In the genomic region with DNA sequence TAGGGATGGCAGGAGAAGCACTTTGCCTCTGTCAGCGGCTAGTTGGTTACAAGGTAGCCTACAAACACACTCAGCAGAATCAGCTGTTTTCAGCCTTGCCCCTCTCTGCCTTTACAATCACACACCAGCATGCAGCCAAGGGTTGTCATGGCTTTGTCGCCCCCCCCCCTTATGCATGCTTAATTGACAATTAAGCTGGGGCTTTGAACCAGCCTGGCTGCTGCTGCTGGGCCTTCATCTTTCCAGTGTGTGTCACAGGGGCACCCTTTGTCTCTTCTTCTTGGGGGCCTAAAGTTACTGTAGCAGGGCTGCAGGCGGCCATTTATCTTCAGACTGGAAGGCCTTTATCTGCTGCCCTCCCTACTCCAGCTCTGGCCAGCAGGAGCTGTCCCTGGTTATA, we compare ENCODE assay signal across 15 mouse cellular contexts. TPM values are rescaled to one million over a fixed set of nuclear protein-coding genes. Genes with fewer than 3 reads are reported as not detected.
"Had no signal": no experiment of that assay in that cellular context is flagged by ENCODE, and none has a peak within 500 bp of the region (broad histone marks: within the 10 kb centered on the region; RNA-seq: fewer than 3 reads in every experiment).

No protein-coding gene starts in this region.

- DNase-seq: kidney, adult 18-20 months; kidney, postnatal 25 days; layer of hippocampus, postnatal 36 days; liver, embryonic 13.5 days; liver, postnatal 0 days; lung, postnatal 14 days; spleen, adult 18-20 months; thymus, adult 2 months; thymus, postnatal 25 days had no signal

- H3K4me3 ChIP-seq: limb, embryonic 15.5 days; liver, embryonic 13.5 days; lung, embryonic 15.5 days; megakaryocyte, embryonic 14.5 days; midbrain, embryonic 12.5 days had no signal

- H3K9ac ChIP-seq: limb, embryonic 15.5 days; liver, embryonic 13.5 days; liver, postnatal 0 days; lung, embryonic 15.5 days; midbrain, embryonic 12.5 days had no signal

- H3K27me3 ChIP-seq: limb, embryonic 15.5 days; liver, embryonic 13.5 days; lung, embryonic 15.5 days had no signal

- H3K9me3 ChIP-seq: limb, embryonic 15.5 days; liver, embryonic 13.5 days; lung, embryonic 15.5 days; megakaryocyte, embryonic 14.5 days; midbrain, embryonic 12.5 days had no signal

- H3K4me1 ChIP-seq: limb, embryonic 15.5 days had no signal

- H3K4me2 ChIP-seq: limb, embryonic 15.5 days; liver, embryonic 13.5 days; lung, embryonic 15.5 days; midbrain, embryonic 12.5 days had no signal

- H3K27ac ChIP-seq: limb, embryonic 15.5 days; liver, embryonic 13.5 days; lung, embryonic 15.5 days; macrophage; midbrain, embryonic 12.5 days had no signal

- ATAC-seq: inflammation-experienced regulatory T-cells, adult 6 months; liver, postnatal 0 days had no signal

- H3K36me3 ChIP-seq: limb, embryonic 15.5 days; liver, embryonic 13.5 days; lung, embryonic 15.5 days; midbrain, embryonic 12.5 days had no signal

RNA-seq across cellular contexts. Expression of a gene that starts 17.7 kb away (rescaled TPM):
- polyA plus RNA-seq: inflammation-experienced regulatory T-cells, adult 6 months; macrophage; midbrain, embryonic 12.5 days had no signal
